Mouse (Mus musculus) effector memory CD4-positive, alpha-beta T cell, adult 5 months (primary cell): Measurements from ENCODE around the gene Cd48. TPM values are rescaled to one million over a fixed set of nuclear protein-coding genes. Genes with fewer than 3 reads are reported as not detected.

Experiments used
- polyA plus RNA-seq: library from polyadenylated mRNA; unstranded; fragments of 100-300 nt; shearing (Covaris generic); gene quantifications from one replicate; pipeline ENCODE4 v1.2.1, GENCODE M21; 2017

Gene Cd48
- polyA plus RNA-seq: 119 TPM

DNA sequence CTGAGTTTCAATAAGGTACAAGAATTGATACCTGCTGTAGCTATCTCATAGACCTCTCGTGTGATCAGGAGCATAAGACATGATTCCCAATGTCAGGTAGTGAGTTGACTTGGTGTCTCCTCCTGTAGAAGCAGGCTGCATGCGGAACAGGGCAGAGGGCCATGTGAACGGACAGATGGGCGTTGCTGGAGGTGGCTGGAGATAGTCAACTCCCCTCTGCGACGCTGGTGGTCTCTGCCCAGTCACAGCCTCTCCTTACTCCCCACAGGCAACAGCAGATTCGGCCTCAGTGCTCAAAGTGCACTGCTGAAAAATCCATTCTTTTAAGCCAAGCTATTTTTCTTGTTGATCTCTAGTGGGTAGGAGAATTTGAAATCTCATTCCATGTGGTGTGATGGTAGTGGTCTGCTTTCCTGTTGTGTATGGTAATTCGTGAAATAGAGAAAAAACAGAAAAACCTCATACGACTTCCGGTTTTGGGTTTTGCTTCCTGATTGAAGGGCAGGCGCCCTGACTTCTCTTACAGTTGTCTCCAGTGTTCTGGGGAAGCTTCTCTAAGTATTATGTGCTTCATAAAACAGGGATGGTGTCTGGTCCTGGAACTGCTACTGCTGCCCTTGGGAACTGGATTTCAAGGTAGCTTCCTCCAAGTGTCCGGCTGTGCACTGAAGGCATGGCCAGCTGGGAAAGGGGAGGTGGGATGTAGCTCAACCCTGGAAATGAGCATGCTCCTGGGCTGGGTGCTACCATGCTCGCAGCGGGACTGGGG is at the start of gene Cd48:
TSS of gene Cd48 (plus strand) at position 479 of the 769 bp plus-strand sequence.

DNA sequence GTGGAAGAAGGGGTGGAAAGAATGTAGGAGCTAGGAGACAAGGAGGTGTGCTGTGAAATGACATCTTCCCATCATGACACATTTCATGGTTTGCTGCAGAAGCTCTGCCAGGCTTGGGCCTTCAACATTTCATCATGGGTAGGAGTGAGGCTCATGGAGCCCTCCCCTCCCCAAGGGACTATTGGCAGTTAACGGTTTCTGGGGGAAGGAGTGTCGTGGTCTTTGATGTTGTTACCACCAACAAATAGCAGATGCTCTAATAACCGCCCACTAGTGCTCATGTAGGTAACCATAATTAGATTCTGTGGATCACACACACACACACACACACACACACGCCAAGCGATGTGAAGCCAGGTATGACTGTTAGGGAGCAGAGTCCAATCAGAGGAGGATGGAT is 29.1 kb upstream of the Cd48 start, which contains the start of gene Slamf7:
TSS of gene Slamf7 (minus strand) at position 302 of the 400 bp plus-strand sequence.

Other genes starting within 250 kb of the Cd48 start
- not detected for gene F11r, start 244.5 kb upstream of the Cd48 start, polyA plus RNA-seq
- 5.2 TPM for gene Alyref2, start 178.5 kb upstream of the Cd48 start, polyA plus RNA-seq
- not detected for gene Itln1, start 146.7 kb upstream of the Cd48 start, polyA plus RNA-seq
- 0.14 TPM for gene Cd244a, start 122.8 kb upstream of the Cd48 start, polyA plus RNA-seq
- 104 TPM for gene Ly9, start 74.6 kb upstream of the Cd48 start, polyA plus RNA-seq
- 37.7 TPM for gene Slamf7, start 29.0 kb upstream of the Cd48 start, polyA plus RNA-seq
- 74.8 TPM for gene Slamf1, start 85.1 kb downstream of the Cd48 start, polyA plus RNA-seq
- 126 TPM for gene Cd84, start 157.7 kb downstream of the Cd48 start, polyA plus RNA-seq
- 0.19 TPM for gene Gm10521, start 213.7 kb downstream of the Cd48 start, polyA plus RNA-seq
- gene Slamf6, start 235.5 kb downstream of the Cd48 start, polyA plus RNA-seq: 455 TPM